Mouse (Mus musculus): ENCODE data around the gene Ncbp3.

- TF ChIP-seq CTCF (IDR thresholded peaks at IDR 0.05; ENCODE audit: low read depth) (no peak), EP300 (IDR thresholded peaks at IDR 0.05; ENCODE audit: low read depth) (no peak)
These were observed 46.8 kb downstream of the Ncbp3 start for GRCm38 (mm10) chr11:73094231-73094995.

All from heart, postnatal 0 days (tissue).